7 mouse cellular contexts compared by ENCODE assay signal in genomic region chr7:101906287-101906681, GRCm38 (mm10). TPM values are rescaled to one million over a fixed set of nuclear protein-coding genes. Genes with fewer than 3 reads are reported as not detected.
A peak's percentile ranks its signal among the peaks of the same experiment; 100 is the strongest.
DNase-seq lines count a peak whose midpoint lies in the region; ATAC-seq and TF ChIP-seq lines count a peak whose summit lies in the region.

Tomt (minus strand) TSS chr7:101906359.

- H3K4me1 ChIP-seq in megakaryocyte, embryonic 14.5 days = peaks cover 55% of the 10 kb centered on the region
- peaks cover 27% of the 10 kb centered on the region for H3K4me1 ChIP-seq in forebrain, embryonic 12.5 days
- peaks cover 12% of the 10 kb centered on the region for H3K4me1 ChIP-seq in limb, embryonic 14.5 days (ENCODE audit: control insufficient read depth, insufficient read depth, low read length)
- peaks cover 20% of the 10 kb centered on the region for H3K4me1 ChIP-seq in stomach, embryonic 16.5 days (ENCODE audit: control insufficient read depth, insufficient read depth, low read length)

- no peak for ATAC-seq in megakaryocyte, adult 5-6 weeks (ENCODE audit: poor library complexity, severe bottlenecking)
- no peak for ATAC-seq in forebrain, embryonic 12.5 days (ENCODE audit: low FRiP score)
- ATAC-seq in limb, embryonic 14.5 days (ENCODE audit: low FRiP score, low read depth) = no peak
- ATAC-seq in stomach, embryonic 16.5 days (ENCODE audit: insufficient read depth, low FRiP score) = no peak

- DNase-seq in limb, embryonic 14.5 days (ENCODE audit: low spot score) = no peak
- no peak for DNase-seq in spleen, postnatal 10 days (ENCODE audit: low spot score in 2 of 2)
- no peak for DNase-seq in embryo, embryonic 10.5 days (ENCODE audit: low spot score)

- WGBS in forebrain, embryonic 12.5 days = 25% methylated on average over 11 of the region's 11 CpGs
- WGBS in limb, embryonic 14.5 days = 12% methylated on average over 11 of the region's 11 CpGs
- WGBS in stomach, embryonic 16.5 days = 7% methylated on average over 11 of the region's 11 CpGs

- H3K9ac ChIP-seq in forebrain, embryonic 12.5 days = peak within 1 kb of the TSS; percentile 83
- H3K9ac ChIP-seq in limb, embryonic 14.5 days (ENCODE audit: low read depth, low read length, severe bottlenecking) = peak within 1 kb of the TSS; percentile 82
- peak within 1 kb of the TSS; percentile 97 for H3K9ac ChIP-seq in stomach, embryonic 16.5 days (ENCODE audit: low read length)

- peak within 1 kb of the TSS; percentile 94 for H3K4me3 ChIP-seq in megakaryocyte, embryonic 14.5 days (replicated peaks)
- peak within 1 kb of the TSS; percentile 78 for H3K4me3 ChIP-seq in forebrain, embryonic 12.5 days (replicated peaks)
- peak within 1 kb of the TSS; percentile 80 for H3K4me3 ChIP-seq in limb, embryonic 14.5 days (replicated peaks; ENCODE audit: low read length)
- H3K4me3 ChIP-seq in stomach, embryonic 16.5 days (replicated peaks; ENCODE audit: low read length) = peak within 1 kb of the TSS; percentile 82

- no peak for TF ChIP-seq POLR2A in limb, embryonic 14.5 days (IDR thresholded peaks at IDR 0.05; ENCODE audit: borderline replicate concordance, extremely low read depth, insufficient read depth, insufficient read length)

- H3K4me2 ChIP-seq in forebrain, embryonic 12.5 days = peak within 1 kb of the TSS; percentile 69
- H3K4me2 ChIP-seq in limb, embryonic 14.5 days (replicated peaks; ENCODE audit: low read depth, low read length, severe bottlenecking) = peak within 1 kb of the TSS; percentile 64
- peak within 1 kb of the TSS; percentile 81 for H3K4me2 ChIP-seq in stomach, embryonic 16.5 days (ENCODE audit: low read depth, low read length)

- H3K27ac ChIP-seq in forebrain, embryonic 12.5 days = peak within 1 kb of the TSS; percentile 96
- H3K27ac ChIP-seq in limb, embryonic 14.5 days (replicated peaks; ENCODE audit: low read depth, low read length) = peak within 1 kb of the TSS; percentile 96
- peak within 1 kb of the TSS; percentile 96 for H3K27ac ChIP-seq in stomach, embryonic 16.5 days (ENCODE audit: low read length)

- peaks cover 48% of the 10 kb centered on the region for H3K36me3 ChIP-seq in megakaryocyte, embryonic 14.5 days (replicated peaks; ENCODE audit: low read length)
- peaks cover 26% of the 10 kb centered on the region for H3K36me3 ChIP-seq in forebrain, embryonic 12.5 days (replicated peaks)
- H3K36me3 ChIP-seq in limb, embryonic 14.5 days (ENCODE audit: control insufficient read depth, insufficient read depth, low read length) = peaks cover 20% of the 10 kb centered on the region
- peaks cover 2% of the 10 kb centered on the region; the same call in 1 of the 2 replicates for H3K36me3 ChIP-seq in stomach, embryonic 16.5 days (ENCODE audit: control insufficient read depth, insufficient read depth, low read length)

- H3K27me3 ChIP-seq in megakaryocyte, embryonic 14.5 days (replicated peaks) = no peaks in the 10 kb centered on the region
- H3K27me3 ChIP-seq in forebrain, embryonic 12.5 days = no peaks in the 10 kb centered on the region
- no peaks in the 10 kb centered on the region for H3K27me3 ChIP-seq in limb, embryonic 14.5 days (ENCODE audit: control insufficient read depth, insufficient read depth, low read length)
- H3K27me3 ChIP-seq in stomach, embryonic 16.5 days (ENCODE audit: control insufficient read depth, insufficient read depth, low read length) = no peaks in the 10 kb centered on the region

- 0 out of 2 replicates have a peak, but pooled peaks cover 3% of the 10 kb centered on the region for H3K9me3 ChIP-seq in megakaryocyte, embryonic 14.5 days
- no peaks in the 10 kb centered on the region for H3K9me3 ChIP-seq in forebrain, embryonic 12.5 days
- no peaks in the 10 kb centered on the region for H3K9me3 ChIP-seq in limb, embryonic 14.5 days (ENCODE audit: control insufficient read depth, low read length)
- no peaks in the 10 kb centered on the region for H3K9me3 ChIP-seq in stomach, embryonic 16.5 days (replicated peaks; ENCODE audit: control insufficient read depth, low read length)

RNA-seq across cellular contexts. Expression of gene Tomt, which starts in this region (rescaled TPM):
- polyA plus RNA-seq in megakaryocyte, embryonic 14.5 days (2012; ENCODE audit: insufficient read depth, low replicate concordance) = not detected in 2 replicates
- total RNA-seq in megakaryocyte, adult 5-6 weeks (2015) = 0.11 TPM in 1 of 2 replicates, not detected in the other
- total RNA-seq in megakaryocyte, adult 5-6 weeks (2017) = 0.07 TPM in 1 of 2 replicates, not detected in the other
- polyA plus RNA-seq in forebrain, embryonic 12.5 days (2016; fragmentation: Nextera tagmentation; extraction: Ambion mirVana) = 0.68 and 0.77 TPM in 2 replicates
- polyA plus RNA-seq in limb, embryonic 14.5 days (2012; rRNA removed) = 0.18 and 0.23 TPM in 2 replicates
- polyA plus RNA-seq in limb, embryonic 14.5 days (2014; fragmentation: Nextera tagmentation; extraction: Ambion mirVana) = 0.29 and 0.41 TPM in 2 replicates
- polyA plus RNA-seq in stomach, embryonic 16.5 days (2015; fragmentation: Nextera tagmentation; extraction: Ambion mirVana) = 0.21 and 1.2 TPM in 2 replicates
